Mouse (Mus musculus) lung, adult 18-20 months (tissue): Measurements from ENCODE around the gene Uqcc2.

Source experiments
- DNase-seq, 2 experiments: peaks; one replicate each; pipeline ENCODE4 v3.0.0; 2022; ENCODE audit warnings: mixed read lengths in 2 of 2

Gene Uqcc2

GRCm38 (mm10) chr17:27074236-27074635 lies 59.5 kb downstream of the Uqcc2 start:
- DNase-seq, result no peak

GRCm38 (mm10) chr17:27073778-27074177 lies 59.9 kb downstream of the Uqcc2 start:
- no peak for DNase-seq

- DNase-seq, result no peak
Observed at GRCm38 (mm10) chr17:27073126-27073525, 60.6 kb downstream of the Uqcc2 start.
